Mouse (Mus musculus) kidney, adult 2 months (tissue): Measurements from ENCODE around the gene Mbd3. TPM values are rescaled to one million over a fixed set of nuclear protein-coding genes. Genes with fewer than 3 reads are reported as not detected.

ENCODE experiments used
- DNase-seq: peaks from one replicate; pipeline ENCODE4 v3.0.0; 2021
- H3K27ac ChIP-seq: fragments of 200-500 bp; 2 replicates; pipeline ENCODE4 v1.5.1; 2012; ENCODE audit warnings: low read depth, low read length, control low read depth, inconsistent platforms; ENCODE audit not compliant: insufficient read depth
- H3K27me3 ChIP-seq: fragments of 200-500 bp; replicated peaks from 2 replicates; pipeline ENCODE4 v1.6.1; 2012; ENCODE audit warnings: mild to moderate bottlenecking, moderate library complexity, low read length, inconsistent platforms; ENCODE audit not compliant: control insufficient read depth, insufficient read depth
- H3K36me3 ChIP-seq: fragments of 200-500 bp; 2 replicates; pipeline ENCODE4 v1.6.1; 2012; ENCODE audit warnings: mild to moderate bottlenecking, moderate library complexity, low read length, inconsistent platforms; ENCODE audit not compliant: control insufficient read depth, insufficient read depth
- H3K4me1 ChIP-seq: fragments of 200-500 bp; 2 replicates; pipeline ENCODE4 v1.6.1; 2011; ENCODE audit warnings: low read length; ENCODE audit not compliant: control insufficient read depth, insufficient read depth
- H3K4me3 ChIP-seq: fragments of 200-500 bp; 2 replicates; pipeline ENCODE4 v1.5.1; 2011; ENCODE audit warnings: mild to moderate bottlenecking, low read depth, low read length, control low read depth; ENCODE audit not compliant: insufficient read depth
- CTCF ChIP-seq: fragments of 200-500 bp; conservative IDR thresholded peaks from 2 replicates; pipeline ENCODE4 v1.5.1; 2011; ENCODE audit warnings: low read depth, mild to moderate bottlenecking, control low read depth, low read length, moderate library complexity, mixed read lengths; ENCODE audit not compliant: insufficient read depth, insufficient read length
- POLR2A ChIP-seq: fragments of 200-500 bp; IDR thresholded peaks from one replicate; pipeline ENCODE4 v1.6.1; 2011; ENCODE audit warnings: low read depth, low read length, control low read depth
- WGBS: fragments of 180-500 bp; shearing (Covaris S2); methylation state at CpG from one replicate; pipeline ENCODE4 v1.1.7; 2018; 5-methylcytosine and 5-hydroxymethylcytosine counted together
- polyA plus RNA-seq: library from polyadenylated mRNA; depleted of rRNA; stranded (reverse); fragments of >200 nt; gene quantifications from 2 replicates; pipeline ENCODE4 v1.2.3, GENCODE M21; 2012

The Mbd3 gene
- polyA plus RNA-seq, 1 experiment = 143 TPM

- DNase-seq = peak; percentile 99
- no peaks in the 10 kb centered on the region for H3K27me3 ChIP-seq
- TF ChIP-seq POLR2A (no peak), CTCF (no peak)
- H3K4me3 ChIP-seq = peak within 1 kb of the TSS; percentile 91
- H3K4me1 ChIP-seq = 0 out of 2 replicates have a peak, but pooled peaks cover 8% of the 10 kb centered on the region
- H3K36me3 ChIP-seq = no peaks in the 10 kb centered on the region
- H3K27ac ChIP-seq = peak within 1 kb of the TSS; percentile 100
- under 1% methylated on average over 61 of the region's 61 CpGs for WGBS
Measured at GRCm38 (mm10) chr10:80433513-80434232, 34.3 kb upstream of the Mbd3 start, which contains the start of gene Tcf3. Tcf3 (minus strand) TSS chr10:80433647.

GRCm38 (mm10) chr10:80432936-80433512, 33.7 kb upstream of the Mbd3 start:
- Histone ChIP-seq H3K36me3 (no peaks in the 10 kb centered on the region), H3K4me1 (0 out of 2 replicates have a peak, but pooled peaks cover 8% of the 10 kb centered on the region), H3K4me3 (peak overlapping the region; percentile 91), H3K27ac (0 out of 2 replicates have a peak overlapping the region, but pooled peaks have one; percentile 61), H3K27me3 (no peaks in the 10 kb centered on the region)
- TF ChIP-seq POLR2A (no peak), CTCF (no peak)
- DNase-seq = peak; percentile 24
- under 1% methylated on average over 58 of the region's 60 CpGs for WGBS

GRCm38 (mm10) chr10:80432387-80432785, 33.0 kb upstream of the Mbd3 start:
- Histone ChIP-seq H3K27ac (no peak overlapping the region), H3K4me1 (0 out of 2 replicates have a peak, but pooled peaks cover 8% of the 10 kb centered on the region), H3K4me3 (peak overlapping the region; percentile 91), H3K36me3 (no peaks in the 10 kb centered on the region), H3K27me3 (no peaks in the 10 kb centered on the region)
- no peak for TF ChIP-seq POLR2A
- TF ChIP-seq CTCF = no peak
- no peak for DNase-seq
- 3% methylated on average over 4 of the region's 4 CpGs for WGBS

GRCm38 (mm10) chr10:80431570-80432386, 32.4 kb upstream of the Mbd3 start:
- Histone ChIP-seq H3K27ac (no peak overlapping the region), H3K4me3 (peak overlapping the region; percentile 91), H3K4me1 (0 out of 2 replicates have a peak, but pooled peaks cover 8% of the 10 kb centered on the region), H3K36me3 (no peaks in the 10 kb centered on the region), H3K27me3 (no peaks in the 10 kb centered on the region)
- WGBS = 20% methylated on average over 16 of the region's 16 CpGs
- TF ChIP-seq CTCF = no peak
- no peak for TF ChIP-seq POLR2A
- peak; percentile 15 for DNase-seq

- Histone ChIP-seq H3K27ac (no peak overlapping the region), H3K36me3 (no peaks in the 10 kb centered on the region), H3K4me1 (0 out of 2 replicates have a peak, but pooled peaks cover 8% of the 10 kb centered on the region), H3K27me3 (no peaks in the 10 kb centered on the region), H3K4me3 (no peak overlapping the region)
- WGBS = 53% methylated on average over 7 of the region's 8 CpGs
- DNase-seq = no peak
- TF ChIP-seq POLR2A (no peak), CTCF (no peak)
Measured at GRCm38 (mm10) chr10:80430375-80430980, 31.1 kb upstream of the Mbd3 start.

GRCm38 (mm10) chr10:80429800-80430199, 30.4 kb upstream of the Mbd3 start:
- Histone ChIP-seq H3K36me3 (no peaks in the 10 kb centered on the region), H3K4me1 (0 out of 2 replicates have a peak, but pooled peaks cover 8% of the 10 kb centered on the region), H3K27ac (no peak overlapping the region), H3K4me3 (no peak overlapping the region), H3K27me3 (no peaks in the 10 kb centered on the region)
- 65% methylated on average over 8 of the region's 8 CpGs for WGBS
- no peak for DNase-seq
- TF ChIP-seq POLR2A = no peak
- TF ChIP-seq CTCF = no peak
